Mouse (Mus musculus) Muller cell, postnatal 12 days (primary cell): ENCODE data around the gene Fam186a.
"Not testable (repeated sequence)": the region's sequence is repeated elsewhere in the genome, so short reads cannot be mapped to it uniquely, and the experiment has no call there.

Source experiments
- DNase-seq: peaks from one replicate; pipeline ENCODE4 v3.0.0-alpha.2; 2015; ENCODE audit errors: inconsistent ontology term

Gene Fam186a

DNA sequence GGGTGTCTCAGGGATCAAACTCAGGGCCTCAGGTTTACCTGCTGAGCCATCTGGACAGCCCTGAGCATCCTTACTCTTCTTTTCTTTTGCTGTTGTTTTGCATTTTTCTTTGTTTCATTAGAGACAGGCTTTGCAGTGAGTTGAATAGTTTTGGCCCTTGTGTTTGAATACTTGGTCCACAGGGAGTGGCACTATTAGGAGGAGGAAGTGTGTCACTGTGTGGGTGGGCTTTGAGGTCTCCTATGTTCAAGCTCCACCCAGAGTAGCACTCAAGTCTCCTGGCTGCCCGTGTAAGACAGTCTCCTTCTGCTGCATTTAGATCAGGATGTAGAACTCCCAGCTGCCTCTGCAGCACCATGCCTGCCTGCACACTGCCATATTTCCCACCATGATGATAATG lies 32.4 kb downstream of the Fam186a start:
- DNase-seq, result no peak

DNA sequence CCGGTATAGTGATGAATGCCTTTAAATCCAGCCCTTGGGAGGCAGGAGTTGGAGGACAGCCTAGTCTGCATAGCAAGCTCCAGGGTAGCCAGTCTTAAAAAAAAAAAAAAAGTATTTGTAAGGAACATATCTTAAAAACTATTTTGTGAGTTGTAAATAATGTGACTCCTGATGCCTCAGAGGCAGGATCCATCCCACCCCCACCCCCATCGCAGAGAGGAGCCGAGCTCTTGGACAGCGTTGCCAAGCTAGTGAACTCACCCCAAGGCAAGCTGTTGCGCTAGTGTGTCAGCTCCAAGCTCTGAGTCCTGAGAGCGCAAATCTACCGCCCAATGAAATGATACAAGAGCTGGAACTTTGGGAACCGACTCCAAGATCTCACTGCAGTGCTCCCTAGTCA lies 35.6 kb downstream of the Fam186a start:
- DNase-seq, result no peak

DNA sequence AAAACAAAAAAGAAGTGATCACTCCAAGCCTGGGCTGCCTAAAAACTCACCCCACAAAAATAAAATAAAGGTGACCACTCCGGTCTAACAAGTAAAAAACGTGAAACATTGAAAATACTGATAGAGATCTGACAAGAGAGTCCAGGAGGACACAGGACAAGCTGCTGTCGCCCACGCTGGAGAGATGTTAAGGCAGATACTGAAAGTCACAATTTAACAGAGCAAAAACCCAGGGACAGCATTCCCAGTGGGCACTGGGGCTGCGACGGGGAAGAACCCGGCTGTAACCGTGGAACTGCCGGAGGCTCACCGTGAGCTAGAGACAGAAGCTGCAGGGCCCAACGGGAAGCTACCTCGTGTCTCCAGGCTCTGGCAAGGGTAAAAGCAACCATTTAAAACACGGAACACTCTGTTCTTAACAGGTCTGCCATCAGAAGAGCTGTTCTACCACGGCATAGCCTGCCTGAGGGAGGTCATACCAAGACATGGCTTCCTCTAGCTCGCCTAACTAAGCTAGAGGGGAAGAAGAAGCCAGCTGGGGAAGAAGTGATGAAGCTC lies 47.2 kb downstream of the Fam186a start:
- no peak for DNase-seq

DNA sequence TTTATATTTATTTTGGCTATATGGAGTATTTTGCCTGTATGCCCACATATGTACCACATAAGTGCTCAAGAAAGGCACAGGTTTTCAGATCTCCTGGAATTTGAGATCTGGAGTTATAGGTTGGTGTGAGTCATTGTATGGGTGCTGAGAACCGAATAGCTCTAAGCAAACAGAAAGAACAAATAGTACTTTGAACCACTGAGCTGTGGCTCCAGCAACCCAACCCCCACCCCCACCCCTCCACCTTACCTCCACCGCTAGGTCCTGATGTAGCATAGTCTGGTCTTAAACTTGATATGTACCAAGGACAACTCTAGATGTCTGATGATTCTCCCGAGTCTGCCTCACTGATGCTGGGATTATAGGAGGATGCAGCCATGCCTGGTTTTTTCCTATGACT lies 49.6 kb downstream of the Fam186a start:
- no peak for DNase-seq

DNA sequence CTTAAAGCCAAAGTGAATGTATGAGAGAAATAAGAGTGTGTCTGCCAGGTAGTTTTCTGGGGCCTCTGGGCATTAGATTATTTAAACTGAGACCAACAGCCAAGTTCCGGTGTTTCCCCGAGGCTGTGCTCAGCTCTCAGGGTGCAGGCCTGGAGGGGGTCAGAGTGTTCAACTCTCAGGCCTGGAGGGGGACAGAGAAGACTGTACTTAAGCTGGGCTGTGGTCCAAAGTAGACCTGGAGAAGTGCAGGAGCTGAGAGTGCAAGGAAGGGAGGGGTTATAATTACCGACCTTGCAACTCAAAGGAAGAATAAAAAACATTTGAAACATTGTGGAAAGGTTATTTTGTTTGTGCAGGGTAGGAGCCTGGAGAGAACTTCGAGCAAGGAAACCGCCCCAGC lies 52.2 kb downstream of the Fam186a start:
- no peak for DNase-seq

DNA sequence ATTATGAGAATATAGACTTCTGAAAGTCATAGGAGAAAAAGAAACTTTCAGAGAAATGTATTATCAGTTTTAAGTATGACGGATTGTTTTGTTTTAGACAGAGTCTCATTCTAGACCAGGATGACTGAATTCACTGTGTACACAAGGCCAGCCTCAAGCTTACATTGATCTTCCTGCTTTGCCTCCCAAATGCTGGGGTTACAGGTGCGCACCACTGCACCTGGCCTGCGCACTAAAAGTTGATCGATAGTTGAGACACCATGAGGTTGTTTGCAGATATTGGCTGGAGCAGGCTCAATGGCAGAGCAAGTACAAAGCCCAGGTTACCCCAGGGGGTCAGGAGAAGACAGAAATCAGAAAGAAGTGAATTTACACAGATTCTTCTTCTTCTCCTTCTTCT lies 55.1 kb downstream of the Fam186a start:
- DNase-seq, result no peak

DNA sequence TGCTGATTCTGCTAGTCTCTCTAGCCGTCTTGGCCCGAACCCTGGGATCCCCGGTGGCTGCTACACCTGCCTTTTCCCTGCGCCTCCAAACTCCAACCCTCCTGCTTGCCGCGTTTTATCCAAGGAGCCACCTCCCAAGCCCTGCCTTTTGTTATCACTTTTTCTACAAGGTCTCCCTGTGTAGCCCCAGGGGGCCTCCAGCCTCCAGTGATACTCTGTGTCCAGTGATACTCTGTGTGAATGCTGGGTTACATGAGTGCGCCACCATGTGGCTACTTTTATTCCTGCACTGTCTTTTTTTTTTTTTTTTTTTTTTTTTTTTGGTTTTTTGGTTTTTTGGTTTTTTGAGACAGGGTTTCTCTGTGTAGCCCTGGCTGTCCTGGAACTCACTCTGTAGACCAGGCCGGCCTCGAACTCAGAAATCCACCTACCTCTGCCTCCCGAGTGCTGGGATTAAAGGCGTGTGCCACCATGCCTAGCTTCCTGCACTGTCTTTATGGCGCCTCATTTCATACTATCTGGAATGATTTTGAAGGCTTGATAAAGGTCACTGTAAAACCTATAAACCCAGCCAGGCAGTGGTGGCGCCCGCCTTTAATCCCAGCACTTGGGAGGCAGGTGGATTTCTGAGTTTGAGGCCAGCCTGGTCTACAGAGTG lies 57.4 kb downstream of the Fam186a start:
- peak; percentile 25 for DNase-seq

DNA sequence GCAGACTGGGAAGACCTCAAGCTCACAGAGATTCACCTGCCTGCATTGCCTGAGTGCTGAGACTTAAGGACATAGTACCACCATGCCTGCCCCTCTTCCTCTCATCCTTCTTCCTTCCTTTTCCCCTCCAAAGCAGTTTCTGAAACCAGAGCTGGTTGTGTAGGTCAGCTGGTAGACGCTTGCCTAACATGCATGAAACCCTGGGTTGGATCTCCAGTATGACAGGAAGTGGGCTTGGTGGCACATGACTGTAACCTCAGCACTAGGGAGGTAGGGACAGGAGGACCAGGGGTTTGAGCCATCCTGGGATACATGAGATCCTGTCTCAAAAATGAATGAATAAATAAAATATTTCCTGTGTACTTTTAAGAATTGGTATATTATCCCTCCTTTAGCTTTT lies 59.3 kb downstream of the Fam186a start:
- DNase-seq, result no peak

DNA sequence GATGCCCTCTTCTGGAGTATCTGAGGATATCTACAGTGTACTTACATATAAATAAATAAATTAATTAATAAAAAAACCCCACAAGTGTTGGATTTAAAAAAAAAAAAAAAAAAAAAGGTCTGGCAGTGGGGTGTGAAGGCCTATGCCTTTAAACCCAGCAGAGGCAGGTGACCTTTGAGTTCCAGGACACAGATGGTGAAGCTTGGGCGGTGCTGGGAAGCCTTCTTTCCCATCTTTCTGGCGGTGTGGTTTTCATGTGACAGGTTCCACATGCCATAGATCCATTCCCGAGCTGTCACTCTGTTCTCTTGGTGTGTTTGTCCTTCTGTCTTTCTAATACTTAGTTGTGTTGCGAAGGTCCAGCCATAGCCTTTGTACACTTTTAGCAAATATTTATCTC lies 59.8 kb downstream of the Fam186a start:
- DNase-seq, result no peak

DNA sequence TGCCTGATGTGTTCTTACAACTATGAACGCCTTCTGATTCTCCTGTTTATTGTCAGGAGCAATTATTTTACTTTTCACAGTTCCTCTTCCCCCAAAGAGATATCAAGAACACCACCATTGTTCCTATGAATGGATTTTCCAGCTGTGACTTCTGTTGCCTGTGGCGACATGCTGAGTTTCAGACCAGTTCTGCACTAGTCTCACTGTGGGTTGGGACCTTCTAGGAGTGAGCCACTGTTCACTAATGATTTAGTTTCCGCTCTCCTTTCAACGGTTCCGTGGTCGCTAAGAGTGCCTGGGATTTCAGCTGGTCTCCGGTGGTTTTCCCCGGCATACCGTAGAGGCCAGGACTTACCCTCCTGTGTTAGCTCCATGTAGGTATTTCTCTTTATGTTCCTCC lies 62.0 kb downstream of the Fam186a start:
- DNase-seq, result no peak

DNA sequence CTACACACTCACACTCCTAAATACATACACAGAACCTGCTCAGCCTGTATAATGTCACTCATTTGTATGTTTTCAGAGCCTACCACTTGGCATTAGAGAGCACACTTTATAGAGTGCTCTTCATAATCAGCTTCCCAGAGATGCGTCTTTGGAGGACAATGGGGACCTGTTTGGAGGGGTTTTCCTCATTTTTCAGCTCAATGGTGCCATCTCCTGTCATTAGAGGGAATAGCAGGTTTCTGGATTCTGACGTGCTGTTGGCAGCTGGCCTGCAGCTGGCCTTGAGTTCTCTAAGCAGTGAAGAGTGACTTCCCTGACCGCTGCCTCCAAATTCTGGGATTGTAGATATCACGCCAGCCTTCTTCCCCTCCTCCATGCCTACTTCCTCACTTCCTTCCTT lies 62.5 kb downstream of the Fam186a start:
- peak; percentile 82 for DNase-seq

DNA sequence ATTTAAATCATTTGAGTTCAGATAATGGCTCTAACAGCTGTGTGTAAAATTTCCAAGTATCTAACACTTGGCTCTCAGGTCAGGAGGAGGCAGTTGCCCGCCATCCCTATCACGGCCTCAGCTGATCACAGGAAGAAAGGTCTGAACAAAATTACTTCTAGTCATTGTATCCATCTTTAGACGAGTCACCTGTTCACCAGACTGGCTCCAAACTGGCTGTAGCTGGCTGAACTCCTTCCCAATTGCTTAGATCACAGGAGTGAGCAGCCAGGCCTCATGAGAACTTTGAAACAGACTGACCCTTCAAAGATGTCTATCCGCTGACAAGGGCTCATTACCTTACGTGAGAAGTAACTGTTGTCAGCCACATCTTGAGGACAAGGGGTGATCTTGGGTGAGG lies 63.6 kb downstream of the Fam186a start:
- no peak for DNase-seq

DNA sequence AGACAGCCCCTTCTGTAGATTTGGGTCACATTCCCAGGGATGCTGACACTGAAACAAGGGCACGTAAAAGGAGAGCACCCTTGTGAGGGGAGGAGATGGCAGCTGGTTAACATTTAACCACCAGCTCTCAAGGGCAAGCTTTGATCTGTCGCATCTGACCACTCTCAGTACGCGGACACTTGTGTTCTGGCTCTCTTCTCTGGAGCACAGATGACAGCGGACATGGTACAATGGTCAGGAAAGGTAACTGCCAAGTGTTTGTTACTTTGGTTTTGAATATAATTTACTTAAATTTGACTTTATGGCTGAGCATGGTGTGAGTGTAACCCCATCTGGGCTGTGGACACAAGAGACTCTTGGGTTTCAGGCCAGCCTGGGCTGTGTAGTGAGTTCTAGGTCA lies 64.1 kb downstream of the Fam186a start:
- DNase-seq, result no peak

DNA sequence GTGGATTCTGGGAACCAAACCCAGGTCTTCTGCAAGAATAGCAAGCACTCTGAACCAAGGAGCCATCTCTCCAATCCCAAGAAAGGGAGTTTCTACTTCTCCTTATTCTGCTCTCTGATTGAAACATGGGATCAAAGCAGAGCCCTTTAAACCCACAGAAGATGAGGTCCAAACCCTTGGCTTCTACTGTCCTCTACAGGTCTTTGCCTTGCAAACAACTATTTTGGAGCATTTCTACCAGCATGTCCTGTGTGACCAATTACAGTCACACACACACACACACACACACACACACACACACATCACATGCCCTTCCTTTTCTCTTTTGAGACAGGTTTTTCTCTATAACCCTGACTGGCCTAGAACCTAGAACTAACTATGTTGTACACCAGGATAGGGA lies 70.2 kb downstream of the Fam186a start:
- DNase-seq, result no peak

DNA sequence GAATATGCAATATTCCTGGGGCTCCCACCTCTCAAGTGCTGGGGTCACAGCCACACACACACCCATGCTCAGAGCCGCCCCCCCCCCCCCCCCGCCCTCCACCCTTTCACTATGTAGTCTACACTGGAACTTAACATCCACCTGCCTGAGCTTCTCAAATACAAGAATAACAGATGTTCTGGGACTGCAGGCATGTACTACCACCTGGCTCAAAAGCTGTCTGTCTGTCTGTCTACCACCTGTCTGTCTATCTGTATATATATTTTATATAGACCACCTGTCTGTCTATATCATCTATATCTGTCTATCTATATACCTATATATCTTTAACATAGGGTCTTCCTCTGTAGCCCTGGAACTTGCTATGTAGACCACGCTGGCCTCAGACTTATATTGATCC lies 75.5 kb downstream of the Fam186a start:
- DNase-seq, result no peak

DNA sequence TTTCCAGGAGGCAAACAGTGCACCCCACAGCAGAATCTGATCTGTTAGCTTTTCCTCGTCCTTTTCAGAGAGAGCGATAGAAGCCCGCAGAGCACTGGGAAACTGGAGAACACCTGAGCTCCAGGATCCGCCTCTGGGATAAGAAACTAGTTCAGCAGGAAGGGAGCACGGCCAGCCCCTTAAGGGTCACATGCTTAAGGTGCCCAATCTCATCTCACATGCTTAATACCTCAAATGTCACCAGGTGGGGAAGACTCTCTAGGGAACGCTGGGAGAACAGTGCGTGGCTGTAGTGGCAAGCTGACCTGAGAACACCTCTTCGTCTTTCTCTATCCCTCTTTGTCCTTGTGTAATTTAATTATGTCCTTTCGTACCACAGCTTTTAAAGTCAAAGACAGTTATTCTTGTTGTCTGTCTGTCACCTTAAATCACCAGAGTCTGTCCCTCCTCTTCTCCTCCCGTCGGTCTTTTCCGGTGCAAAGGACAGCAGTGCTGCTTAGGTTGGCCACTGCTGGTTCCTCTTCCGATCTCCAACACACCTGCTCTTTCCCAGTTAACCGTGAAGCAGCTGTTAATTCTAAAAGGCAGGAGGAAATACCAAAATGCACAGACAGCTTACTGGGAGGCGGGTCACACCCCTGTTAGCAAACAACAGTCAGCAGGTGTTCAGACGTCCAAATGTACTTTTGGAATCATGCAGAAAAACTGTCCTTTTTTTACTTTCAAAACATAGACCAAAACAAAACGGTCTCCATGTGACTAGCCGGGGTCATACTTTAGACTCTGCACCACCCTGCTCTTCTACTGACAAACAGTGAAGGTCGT lies 76.2 kb downstream of the Fam186a start:
- DNase-seq, result no peak

DNA sequence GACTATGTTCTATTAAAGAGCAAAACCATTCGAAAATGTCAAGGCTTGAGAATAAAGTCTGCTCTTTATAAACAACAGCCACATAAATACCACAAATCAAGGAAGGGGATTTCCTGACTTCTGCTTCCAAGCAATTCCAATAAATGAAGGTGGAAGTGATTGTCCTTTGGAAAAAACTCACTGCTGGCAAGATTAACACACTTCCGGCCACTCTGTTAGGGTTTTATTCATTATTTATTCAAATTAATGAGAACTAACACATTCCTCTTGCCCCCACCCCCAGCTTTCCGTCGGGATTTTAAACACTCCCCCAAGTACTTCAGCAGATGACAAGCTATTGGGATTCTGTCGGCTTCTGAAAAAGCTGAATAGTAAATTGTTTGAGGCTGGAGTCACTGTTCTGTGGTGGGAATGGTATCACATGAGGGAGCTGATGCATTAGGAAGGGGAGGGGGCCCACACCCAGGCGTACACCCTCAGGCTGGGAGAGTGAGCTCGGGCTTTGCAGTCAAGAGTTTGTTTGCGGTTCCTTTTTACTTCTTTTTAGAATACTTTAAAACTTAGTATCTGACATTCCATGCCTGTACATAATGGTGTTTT lies 77.5 kb downstream of the Fam186a start:
- peak; percentile 90 for DNase-seq

DNA sequence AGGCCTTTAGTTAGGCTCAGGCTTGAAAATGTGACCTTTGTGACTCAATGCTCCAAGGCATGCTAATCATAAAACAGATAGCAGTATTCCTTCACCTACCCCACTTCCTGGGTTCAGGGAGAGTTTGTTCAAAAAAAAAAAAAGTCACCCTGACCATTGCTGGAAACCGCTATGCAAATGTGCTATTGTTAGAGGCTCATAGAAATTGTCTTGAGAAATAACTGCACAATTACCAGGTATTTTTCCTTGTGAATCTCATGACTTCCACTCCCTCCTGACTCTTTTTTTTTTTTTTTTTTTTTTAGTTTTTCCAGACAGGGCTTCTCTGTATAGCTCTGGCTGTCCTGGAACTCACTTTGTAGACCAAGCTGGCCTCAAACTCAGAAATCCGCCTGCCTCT lies 79.7 kb downstream of the Fam186a start:
- not testable (repeated sequence) for DNase-seq

DNA sequence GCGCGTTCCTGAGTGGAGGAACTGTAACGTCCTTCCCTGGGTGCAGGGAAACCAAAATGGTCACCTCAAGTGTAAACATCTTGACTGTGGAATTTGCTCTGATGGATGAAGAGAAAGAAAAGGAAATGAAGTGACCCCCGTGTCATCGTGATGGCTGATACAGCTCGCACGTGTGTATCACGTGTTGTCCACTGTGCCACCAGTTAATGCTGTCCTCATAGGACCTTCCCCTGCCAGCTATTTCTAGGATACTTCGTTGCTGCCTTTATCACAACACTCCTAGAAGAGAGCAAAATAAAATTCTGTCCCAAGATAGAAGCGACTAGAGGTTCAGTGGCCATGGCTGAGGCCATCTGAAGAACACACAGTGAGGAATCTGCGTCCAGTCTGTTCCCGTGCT lies 82.8 kb downstream of the Fam186a start:
- DNase-seq, result no peak

DNA sequence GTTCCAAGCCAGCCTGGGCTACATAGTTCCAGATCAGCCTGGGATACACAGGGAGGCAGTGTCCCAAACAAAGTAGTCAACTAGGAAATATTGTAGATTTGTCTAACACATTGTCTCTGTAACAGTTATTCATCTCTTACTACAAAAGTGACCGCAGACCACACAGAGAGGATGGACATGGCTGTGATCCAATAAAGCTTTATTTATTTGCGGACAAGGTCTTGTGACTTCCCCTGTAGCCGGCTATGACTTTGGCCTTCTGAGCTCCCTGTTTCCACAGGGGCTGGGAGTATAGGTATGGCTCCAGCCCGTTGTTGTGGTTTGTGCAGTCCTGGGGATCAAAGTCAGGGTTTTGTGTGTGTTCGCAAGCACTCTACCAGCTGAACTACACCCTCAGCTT lies 88.3 kb downstream of the Fam186a start:
- DNase-seq, result no peak

DNA sequence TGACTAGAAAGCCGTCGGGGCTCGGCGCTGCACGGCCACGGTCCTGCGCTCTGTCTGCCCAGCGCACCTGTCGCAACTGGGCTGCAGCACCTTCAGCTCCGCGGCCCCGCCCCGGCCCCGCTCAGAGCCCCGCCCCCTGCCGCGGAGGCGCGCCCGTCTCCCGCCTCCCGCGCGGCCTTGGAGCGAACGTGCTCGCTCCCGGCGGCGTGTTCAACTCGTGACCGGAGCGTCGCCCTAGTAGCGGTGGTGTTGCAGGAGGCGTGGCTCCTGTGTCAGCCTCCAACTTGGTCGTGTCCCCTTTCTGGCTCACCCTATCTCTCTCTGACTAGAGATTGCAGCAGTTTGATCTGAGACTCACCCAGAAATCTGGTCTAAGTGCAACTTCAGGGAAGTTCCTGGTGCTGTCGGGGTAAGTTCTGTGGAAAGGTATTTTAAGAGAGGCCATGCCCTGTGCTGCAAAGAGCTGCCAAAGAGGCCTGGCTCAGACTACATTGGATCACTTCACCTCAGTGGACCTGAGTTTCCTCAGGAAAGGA lies 91.5 kb downstream of the Fam186a start, which contains the start of gene Lima1:
Gene Lima1 (minus strand): TSS at position 123 of the 536 bp plus-strand sequence.
- DNase-seq, result peak; percentile 89

DNA sequence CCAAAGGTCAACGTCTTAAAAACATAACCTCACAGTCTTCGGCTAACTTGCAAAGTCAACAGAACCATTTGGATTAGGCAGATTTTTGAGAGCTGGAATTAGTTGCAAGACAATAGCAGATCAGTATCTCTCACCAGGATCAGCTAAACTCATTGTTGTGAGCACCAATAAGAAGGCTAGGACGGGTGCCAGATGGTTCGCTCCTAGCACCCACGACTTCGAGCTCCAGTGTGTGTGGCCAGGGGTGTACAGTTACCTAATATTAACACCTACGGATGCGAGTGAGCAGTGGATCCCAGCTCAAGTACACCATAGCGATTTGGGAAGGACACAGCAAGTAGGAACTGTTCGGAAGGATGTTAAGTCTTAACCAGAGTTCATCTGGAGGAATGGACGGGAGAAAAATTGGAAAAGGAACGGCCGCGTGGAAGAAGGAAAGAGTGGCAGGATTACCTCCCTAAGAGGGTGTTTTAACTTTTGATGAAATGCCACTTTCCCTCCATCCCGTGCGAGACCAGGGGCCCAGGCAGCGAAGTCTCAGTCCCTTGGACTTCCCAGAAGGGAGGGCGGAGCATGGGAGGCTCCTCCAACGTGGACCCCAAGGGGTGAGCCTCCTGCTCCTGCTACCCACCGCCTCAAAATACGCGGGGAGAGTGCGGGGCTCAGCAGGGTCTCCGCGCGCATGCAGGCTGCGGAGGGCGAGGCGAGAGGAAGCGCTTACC lies 92.1 kb downstream of the Fam186a start:
- DNase-seq, result peak; percentile 32
